Mouse (Mus musculus): ENCODE data around the gene Sec61b.

DNA sequence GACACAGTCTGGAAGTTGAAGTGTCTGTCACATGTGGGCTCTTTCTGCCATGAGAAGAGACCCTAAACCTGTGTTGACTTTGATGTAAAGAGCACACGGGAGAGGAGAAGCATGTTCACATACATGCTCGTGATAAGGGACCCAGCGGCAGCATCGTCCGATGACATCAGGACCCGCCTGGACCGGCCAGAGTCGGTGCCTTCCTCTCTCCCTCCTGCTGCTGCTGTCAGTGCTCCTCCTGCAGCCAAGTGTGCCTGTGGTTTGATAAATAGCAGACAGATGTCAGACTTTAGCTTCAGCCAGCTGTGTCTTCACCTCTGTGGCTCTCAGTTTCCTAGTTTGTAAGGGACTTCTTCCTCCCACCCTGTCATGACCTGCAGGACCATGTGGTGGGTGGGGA lies 19.0 kb downstream of the Sec61b start:
- TF ChIP-seq POLR2A (IDR thresholded peaks at IDR 0.05; ENCODE audit: extremely low read depth, insufficient read depth, low read length): no peak
- TF ChIP-seq CTCF (IDR thresholded peaks at IDR 0.05; ENCODE audit: low read depth, low read length): no peak

All from liver, adult 2 months (tissue).